Mouse (Mus musculus) lung, embryonic 14.5 days (tissue): Measurements from ENCODE around the gene Papln. TPM values are rescaled to one million over a fixed set of nuclear protein-coding genes. Genes with fewer than 3 reads are reported as not detected.

Experiments
- ATAC-seq: fragments of 200-750 bp; cut with Nextera tagmentation; 2 replicates; pipeline ENCODE4 v1.8.0; 2017; ENCODE audit warnings: mild to moderate bottlenecking, moderate TSS enrichment, moderate library complexity; ENCODE audit not compliant: insufficient read depth
- DNase-seq: peaks from one replicate; pipeline ENCODE4 v3.0.0-alpha.2; 2015
- H3K27ac ChIP-seq: fragments of 300-500 bp; sonication (generic); 2 replicates; pipeline ENCODE4 v1.5.1; 2014; ENCODE audit warnings: low read depth, mild to moderate bottlenecking, moderate library complexity
- H3K27me3 ChIP-seq: fragments of 300-500 bp; sonication (generic); 2 replicates; pipeline ENCODE4 v1.6.1; 2014; ENCODE audit warnings: low read length, control low read depth; ENCODE audit not compliant: insufficient read depth
- H3K36me3 ChIP-seq: fragments of 300-500 bp; sonication (generic); 2 replicates; pipeline ENCODE4 v1.6.1; 2014; ENCODE audit warnings: control low read depth; ENCODE audit not compliant: insufficient read depth
- H3K4me1 ChIP-seq: fragments of 300-500 bp; sonication (generic); 2 replicates; pipeline ENCODE4 v1.6.1; 2014; ENCODE audit warnings: antibody characterized with exemption, control low read depth; ENCODE audit not compliant: insufficient read depth
- H3K4me2 ChIP-seq: fragments of 300-500 bp; sonication (generic); 2 replicates; pipeline ENCODE4 v1.6.1; 2014; ENCODE audit warnings: mild to moderate bottlenecking
- H3K4me3 ChIP-seq: fragments of 300-500 bp; sonication (generic); 2 replicates; pipeline ENCODE4 v1.5.1; 2014; ENCODE audit warnings: low read depth, low read length
- H3K9ac ChIP-seq: fragments of 300-500 bp; sonication (generic); 2 replicates; pipeline ENCODE4 v1.6.1; 2014
- H3K9me3 ChIP-seq: fragments of 300-500 bp; sonication (generic); 2 replicates; pipeline ENCODE4 v1.6.1; 2016; ENCODE audit warnings: low read depth, low read length, control low read depth
- CTCF ChIP-seq: IDR thresholded peaks from 2 replicates; pipeline ENCODE4 v1.5.1; 2016; ENCODE audit warnings: antibody characterized with exemption, low read depth
- WGBS: fragments of 180-500 bp; shearing (Covaris S2); extraction: QIAGEN DNeasy Blood & Tissue Kit; methylation state at CpG from one replicate; pipeline ENCODE4 v1.1.7; 2014; 5-methylcytosine and 5-hydroxymethylcytosine counted together
- polyA plus RNA-seq: library from polyadenylated mRNA; unstranded; fragments of >200 nt; fragmentation: Nextera tagmentation; extraction: Ambion mirVana; gene quantifications from 2 replicates; pipeline ENCODE4 v1.2.1, GENCODE M21; 2014

Gene Papln
- 0.67 and 0.73 TPM in 2 replicates for polyA plus RNA-seq

DNA sequence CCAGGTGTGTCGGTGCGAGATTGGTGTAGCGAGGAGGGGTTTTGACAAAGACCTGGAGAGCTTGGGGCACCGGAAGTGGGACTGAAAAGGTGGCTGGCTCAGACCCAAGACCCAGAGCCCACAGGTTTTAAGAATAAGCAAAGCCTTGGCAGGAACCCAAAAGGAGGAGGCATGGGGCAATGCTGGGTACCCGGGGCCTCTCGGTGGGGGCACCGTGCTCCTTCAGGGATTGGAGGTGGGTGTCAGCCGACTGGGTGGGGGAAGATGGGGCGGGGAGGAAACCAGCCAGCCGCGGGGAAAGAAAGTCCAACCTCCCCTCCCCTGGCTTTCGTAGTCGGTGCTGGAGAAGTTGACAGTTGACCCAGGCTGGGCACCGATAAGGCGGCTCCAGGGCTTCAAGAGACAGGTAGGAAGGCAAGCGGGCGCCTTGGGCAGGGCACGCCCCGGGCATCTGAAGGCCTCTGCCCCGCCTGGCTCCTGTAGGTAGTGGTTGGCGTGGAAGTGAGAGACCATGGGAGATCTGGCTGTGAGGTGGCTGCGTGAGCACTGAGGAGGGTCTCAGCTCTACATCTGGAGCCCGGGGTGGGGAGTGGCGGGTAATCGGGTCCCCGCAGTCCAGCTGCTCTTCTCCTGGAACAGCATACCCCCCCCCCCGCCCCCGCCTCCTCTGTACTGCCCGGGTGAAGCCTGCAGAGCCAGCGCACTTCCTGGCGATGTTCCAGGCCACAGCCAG, at the start of gene Papln:
Gene Papln (plus strand): TSS at position 324 of the 733 bp plus-strand sequence.
- Histone ChIP-seq H3K27ac (no peak within 1 kb of the TSS), H3K4me2 (peak within 1 kb of the TSS; percentile 70), H3K27me3 (no peaks in the 10 kb centered on the region), H3K4me1 (peaks cover 15% of the 10 kb centered on the region; the same call in 1 of the 2 replicates), H3K9me3 (no peaks in the 10 kb centered on the region), H3K9ac (no peak within 1 kb of the TSS; the same call in 1 of the 2 replicates), H3K4me3 (peak within 1 kb of the TSS; percentile 33), H3K36me3 (no peaks in the 10 kb centered on the region)
- TF ChIP-seq CTCF = no peak
- DNase-seq = peak; percentile 76
- 6% methylated on average over 31 of the region's 31 CpGs for WGBS
- peak; percentile 38; the same call in 1 of the 2 replicates for ATAC-seq

DNA sequence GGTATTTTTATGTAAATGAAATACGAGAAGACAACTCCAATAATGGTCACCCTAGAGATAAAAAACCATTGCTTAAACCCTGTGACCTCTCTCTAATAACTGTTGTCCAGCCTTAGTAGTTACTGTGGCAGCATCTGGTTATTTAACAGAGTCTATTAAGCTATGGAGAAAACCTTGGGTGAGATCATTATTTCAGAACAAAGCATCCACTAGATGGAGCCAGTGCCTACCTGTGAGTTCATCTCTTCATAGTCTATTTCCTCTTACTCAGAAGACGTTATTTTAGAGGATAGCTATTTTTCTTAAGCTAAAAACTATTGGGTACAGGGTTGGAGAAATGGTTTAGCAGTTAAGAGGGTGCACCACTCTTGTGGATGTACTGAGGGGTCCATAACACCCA, 49.7 kb upstream of the Papln start:
- ATAC-seq (peak; percentile 58), DNase-seq (peak; percentile 90)
- Histone ChIP-seq H3K9me3 (no peaks in the 10 kb centered on the region), H3K9ac (no peak overlapping the region), H3K4me3 (no peak overlapping the region), H3K4me2 (no peak overlapping the region), H3K27ac (no peak overlapping the region), H3K4me1 (no peaks in the 10 kb centered on the region), H3K27me3 (no peaks in the 10 kb centered on the region), H3K36me3 (peaks cover 53% of the 10 kb centered on the region)
- WGBS = 41% methylated on average over 2 of the region's 2 CpGs
- TF ChIP-seq CTCF = peak; percentile 68

DNA sequence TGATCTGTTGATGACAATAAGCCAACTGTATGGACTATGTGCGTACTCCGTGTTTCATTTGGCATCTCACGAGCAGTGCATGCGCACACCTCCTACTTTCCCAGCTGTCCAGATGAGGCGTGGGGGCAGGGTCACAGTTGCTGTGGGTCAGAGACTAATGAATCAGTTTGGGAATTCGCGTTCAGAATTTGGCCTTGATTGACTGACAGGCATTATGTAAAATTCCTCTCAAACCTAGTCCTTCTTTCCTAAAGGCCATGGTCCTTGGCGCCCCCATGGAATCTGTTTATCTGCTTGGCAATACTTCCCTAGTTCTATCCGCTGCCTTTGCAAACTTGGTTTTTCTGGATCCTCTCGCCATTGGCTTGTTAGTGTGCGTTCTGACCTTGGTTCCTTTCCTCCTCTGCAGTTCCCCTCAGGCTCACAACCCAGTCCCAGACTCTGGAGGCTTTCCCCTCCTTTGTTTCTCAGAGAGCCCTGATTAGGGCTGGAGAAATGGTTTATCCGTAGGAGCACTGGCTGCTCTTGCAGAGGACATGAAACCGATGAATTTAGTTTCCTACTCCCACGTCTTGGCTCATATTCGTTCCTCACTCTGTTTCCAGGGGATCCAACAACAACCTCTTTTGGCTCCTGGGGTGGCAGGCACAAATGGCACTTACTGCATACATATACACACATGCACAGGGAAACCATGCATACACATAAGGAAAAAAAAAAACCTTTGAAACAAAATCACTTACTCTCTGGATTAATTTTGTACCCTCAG, 46.8 kb upstream of the Papln start:
- peaks cover 70% of the 10 kb centered on the region for H3K36me3 ChIP-seq
- no peak for TF ChIP-seq CTCF

DNA sequence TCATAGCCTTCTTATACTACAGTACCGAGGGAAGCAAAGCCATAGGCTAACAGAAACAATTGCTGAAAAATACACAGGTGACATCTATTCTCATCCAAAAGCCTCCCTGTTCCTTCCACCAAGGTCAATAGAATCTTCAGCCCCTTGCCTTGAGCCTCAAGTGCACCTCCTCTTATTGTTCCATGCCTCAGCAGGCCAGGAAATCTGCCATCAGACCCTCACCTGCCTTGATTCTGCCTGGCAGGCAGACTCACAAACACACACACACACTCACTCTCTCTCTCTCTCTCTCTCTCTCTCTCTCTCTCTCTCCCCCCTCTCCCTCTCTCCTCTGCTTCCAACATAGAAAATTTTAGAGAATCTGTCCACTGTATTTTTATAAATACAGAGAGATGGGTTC, 44.0 kb upstream of the Papln start:
- no peak for DNase-seq
- Histone ChIP-seq H3K36me3 (peaks cover 74% of the 10 kb centered on the region), H3K4me2 (no peak overlapping the region), H3K9me3 (no peaks in the 10 kb centered on the region), H3K4me3 (no peak overlapping the region), H3K27ac (no peak overlapping the region), H3K27me3 (no peaks in the 10 kb centered on the region), H3K4me1 (no peaks in the 10 kb centered on the region), H3K9ac (no peak overlapping the region)
- no peak for TF ChIP-seq CTCF
- no peak for ATAC-seq
- whole genome bisulfite sequencing = 88% methylated on average over 1 of the region's 1 CpGs

More for the DNA sequence above, 46.8 kb upstream of the Papln start:
- Histone ChIP-seq H3K9ac (no peak overlapping the region), H3K4me3 (no peak overlapping the region), H3K27me3 (no peaks in the 10 kb centered on the region), H3K4me1 (no peaks in the 10 kb centered on the region), H3K9me3 (no peaks in the 10 kb centered on the region), H3K27ac (no peak overlapping the region), H3K4me2 (no peak overlapping the region)
- ATAC-seq (no peak), DNase-seq (no peak)
- 88% methylated on average over 15 of the region's 15 CpGs for WGBS

DNA sequence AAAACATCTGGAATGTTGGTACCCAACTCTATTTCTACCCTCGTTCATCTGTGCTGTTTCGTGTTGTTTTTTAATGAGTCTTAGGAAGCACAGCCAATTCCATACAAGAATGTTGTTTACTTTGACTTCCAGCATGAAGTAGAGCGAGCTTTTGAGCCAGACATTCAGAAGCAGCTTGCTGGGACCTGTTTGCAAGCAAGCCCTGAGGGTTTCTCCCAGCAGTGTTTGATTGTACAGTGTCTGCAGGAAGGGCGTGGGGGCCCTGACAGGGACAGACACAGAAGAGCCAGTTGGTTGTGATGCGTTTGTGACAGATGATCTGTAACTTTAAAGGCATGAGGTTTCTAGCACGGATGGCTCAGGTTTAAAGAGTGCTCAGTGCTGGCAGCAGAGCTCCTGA, 42.2 kb upstream of the Papln start:
- Histone ChIP-seq H3K27me3 (no peaks in the 10 kb centered on the region), H3K4me1 (no peaks in the 10 kb centered on the region), H3K36me3 (peaks cover 76% of the 10 kb centered on the region), H3K9ac (no peak overlapping the region), H3K27ac (no peak overlapping the region), H3K4me2 (no peak overlapping the region), H3K9me3 (no peaks in the 10 kb centered on the region), H3K4me3 (no peak overlapping the region)
- 52% methylated on average over 6 of the region's 6 CpGs for WGBS
- no peak for ATAC-seq
- DNase-seq = peak; percentile 47
- TF ChIP-seq CTCF = no peak

DNA sequence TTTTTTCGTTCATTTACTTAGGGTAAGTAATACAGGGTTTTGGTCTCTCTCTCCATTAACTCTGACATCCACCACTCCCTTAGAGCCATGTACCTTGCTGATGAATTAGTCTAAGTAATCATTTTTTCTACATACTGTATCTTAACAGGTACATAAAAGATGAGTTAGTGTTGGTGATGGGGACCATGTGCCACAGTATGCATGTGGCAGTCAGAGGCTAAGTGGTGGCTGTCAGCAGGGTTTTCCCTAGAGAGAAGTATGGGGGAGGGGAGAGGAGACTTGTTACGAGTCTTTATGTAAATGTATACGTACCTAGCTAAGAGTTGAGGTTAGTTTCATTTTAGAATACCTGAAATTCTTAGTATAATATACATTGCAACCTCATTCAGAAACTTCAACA, 40.4 kb upstream of the Papln start:
- 78% methylated on average over 3 of the region's 3 CpGs for WGBS
- H3K9me3 ChIP-seq = no peaks in the 10 kb centered on the region
- peaks cover 77% of the 10 kb centered on the region for H3K36me3 ChIP-seq
- no peak for ATAC-seq
- no peak for DNase-seq
- no peaks in the 10 kb centered on the region for H3K27me3 ChIP-seq
- H3K4me2 ChIP-seq = no peak overlapping the region
- TF ChIP-seq CTCF = no peak
- H3K9ac ChIP-seq = no peak overlapping the region
- H3K27ac ChIP-seq = no peak overlapping the region
- H3K4me1 ChIP-seq = no peaks in the 10 kb centered on the region
- no peak overlapping the region for H3K4me3 ChIP-seq
